ENCODE assay signal across 8 mouse cellular contexts in the genomic region with DNA sequence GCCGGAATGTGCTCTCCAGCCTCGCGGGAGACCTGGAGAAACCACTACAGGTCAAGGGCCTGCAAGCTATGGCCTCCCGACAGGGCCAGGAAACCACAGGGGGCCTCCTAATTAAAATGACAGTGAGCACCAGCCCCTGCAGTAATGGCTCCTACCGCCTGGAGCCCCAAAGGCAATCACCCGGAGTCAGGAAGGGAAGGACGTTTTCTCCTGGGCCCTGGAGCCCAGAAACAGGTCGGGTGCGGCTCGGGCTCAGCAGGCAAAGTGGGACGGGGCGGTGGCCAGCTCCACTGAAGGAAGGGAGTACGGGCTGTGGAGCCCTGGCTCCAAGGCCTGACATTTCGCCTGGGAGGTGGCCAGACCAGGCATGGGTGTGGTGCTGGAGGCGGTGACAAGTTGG. TPM values are rescaled to one million over a fixed set of nuclear protein-coding genes. Genes with fewer than 3 reads are reported as not detected.
DNase-seq lines count a peak whose midpoint lies in the region; ATAC-seq and TF ChIP-seq lines count a peak whose summit lies in the region.

No protein-coding gene starts in this region.

- no peaks in the 10 kb centered on the region for H3K79me2 ChIP-seq in heart, adult 2 months (replicated peaks; ENCODE audit: control insufficient read depth, insufficient read depth, low read length)

- H3K27me3 ChIP-seq in heart, adult 2 months (ENCODE audit: control insufficient read depth, insufficient read depth, low read length), result no peaks in the 10 kb centered on the region
- H3K27me3 ChIP-seq in kidney, embryonic 15.5 days, result peaks cover 5% of the 10 kb centered on the region
- no peaks in the 10 kb centered on the region; the same call in 1 of the 2 replicates for H3K27me3 ChIP-seq in midbrain, embryonic 16.5 days (ENCODE audit: control insufficient read depth, insufficient read depth, low read depth, low read length)

- H3K4me3 ChIP-seq in heart, adult 2 months, result no peak overlapping the region
- H3K4me3 ChIP-seq in kidney, embryonic 15.5 days (replicated peaks), result no peak overlapping the region
- H3K4me3 ChIP-seq in midbrain, embryonic 16.5 days (ENCODE audit: low read depth, low read length), result no peak overlapping the region

- TF ChIP-seq POLR2A in heart, adult 2 months (IDR thresholded peaks at IDR 0.05; ENCODE audit: insufficient read depth, low read depth, low read length), result no peak

- DNase-seq in adrenal gland, adult (ENCODE audit: inconsistent age in 2 of 2, low spot score in 1 of 2), result peak; percentile 23 to 62
- no peak for DNase-seq in adrenal gland, adult 8-10 months
- DNase-seq in 3134 (ENCODE audit: extremely low read depth, insufficient read length, low spot score), result peak; percentile 78
- DNase-seq in heart, adult 2 months, result peak; percentile 60 to 70
- DNase-seq in spleen, adult 18-20 months, result no peak
- no peak for DNase-seq in layer of hippocampus, adult 11-12 months (ENCODE audit: low spot score)

- H3K4me1 ChIP-seq in heart, adult 2 months (ENCODE audit: control insufficient read depth, insufficient read depth, low read length), result peaks cover 4% of the 10 kb centered on the region
- peaks cover 23% of the 10 kb centered on the region for H3K4me1 ChIP-seq in kidney, embryonic 15.5 days
- H3K4me1 ChIP-seq in midbrain, embryonic 16.5 days (ENCODE audit: control insufficient read depth, insufficient read depth, low read length), result peaks cover 2% of the 10 kb centered on the region; the same call in 1 of the 2 replicates

- H3K9me3 ChIP-seq in kidney, embryonic 15.5 days (replicated peaks), result no peaks in the 10 kb centered on the region
- H3K9me3 ChIP-seq in midbrain, embryonic 16.5 days (replicated peaks; ENCODE audit: control insufficient read depth, low read length, poor library complexity, severe bottlenecking), result no peaks in the 10 kb centered on the region

- no peak for TF ChIP-seq EP300 in heart, adult 2 months (IDR thresholded peaks at IDR 0.05; ENCODE audit: insufficient read depth, low read depth, low read length)

- TF ChIP-seq CTCF in heart, adult 2 months (IDR thresholded peaks at IDR 0.05), result peak; percentile 37

- H3K27ac ChIP-seq in heart, adult 2 months, result peak overlapping the region; percentile 80
- peak overlapping the region; percentile 73 for H3K27ac ChIP-seq in kidney, embryonic 15.5 days
- H3K27ac ChIP-seq in midbrain, embryonic 16.5 days (ENCODE audit: low read length), result no peak overlapping the region

- no peaks in the 10 kb centered on the region for H3K36me3 ChIP-seq in heart, adult 2 months (ENCODE audit: control insufficient read depth, insufficient read depth, low read length)
- H3K36me3 ChIP-seq in kidney, embryonic 15.5 days, result no peaks in the 10 kb centered on the region
- H3K36me3 ChIP-seq in midbrain, embryonic 16.5 days (ENCODE audit: control insufficient read depth, insufficient read depth, low read length), result peaks cover 10% of the 10 kb centered on the region

- intact Hi-C loops in heart, adult 2 months (cut with DNase I), result no loop called here

- ATAC-seq in kidney, embryonic 15.5 days (replicated peaks; ENCODE audit: low FRiP score), result peak; percentile 34
- ATAC-seq in midbrain, embryonic 16.5 days, result no peak

- no peak overlapping the region for H3K9ac ChIP-seq in heart, adult 2 months (ENCODE audit: low read depth, low read length)
- H3K9ac ChIP-seq in kidney, embryonic 15.5 days, result no peak overlapping the region
- H3K9ac ChIP-seq in midbrain, embryonic 16.5 days (ENCODE audit: low read depth, low read length), result peak overlapping the region; percentile 28; the same call in 1 of the 2 replicates

- WGBS in heart, adult 2 months, result 42% methylated on average over 15 of the region's 15 CpGs
- WGBS in kidney, embryonic 15.5 days, result 21% methylated on average over 15 of the region's 15 CpGs
- 18% methylated on average over 15 of the region's 15 CpGs for WGBS in midbrain, embryonic 16.5 days

- peak overlapping the region; percentile 24; the same call in 1 of the 2 replicates for H3K4me2 ChIP-seq in kidney, embryonic 15.5 days
- H3K4me2 ChIP-seq in midbrain, embryonic 16.5 days (ENCODE audit: low read length), result no peak overlapping the region

RNA-seq across cellular contexts. Expression of a gene that starts 26.5 kb away (rescaled TPM):
- 1 to 10 TPM in 3 of 4 experiments, under 1 TPM in 1; 0.94 to 2.0 (median 1.4) TPM for total RNA-seq in adrenal gland, adult 8-10 months (2022)
- total RNA-seq in heart, adult 2 months (2021), result 1 to 10 TPM; 3.9 to 4.7 TPM
- polyA plus RNA-seq in heart, adult 2 months (2012; rRNA removed), result 6.0 and 6.5 TPM in 2 replicates
- 3.3 and 4.2 TPM in 2 replicates for polyA plus RNA-seq in kidney, embryonic 15.5 days (2015; fragmentation: Nextera tagmentation; extraction: Ambion mirVana)
- 0.57 and 0.82 TPM in 2 replicates for polyA plus RNA-seq in midbrain, embryonic 16.5 days (2015; fragmentation: Nextera tagmentation; extraction: Ambion mirVana)

RNA-seq across cellular contexts. Expression of a gene that starts 37.6 kb away (rescaled TPM):
- 1 to 10 TPM; 3.3 to 4.4 (median 3.8) TPM for total RNA-seq in adrenal gland, adult 8-10 months (2022)
- 1 to 10 TPM; 2.5 to 3.3 TPM for total RNA-seq in heart, adult 2 months (2021)
- 4.8 and 5.7 TPM in 2 replicates for polyA plus RNA-seq in heart, adult 2 months (2012; rRNA removed)
- 3.1 and 3.7 TPM in 2 replicates for polyA plus RNA-seq in kidney, embryonic 15.5 days (2015; fragmentation: Nextera tagmentation; extraction: Ambion mirVana)
- polyA plus RNA-seq in midbrain, embryonic 16.5 days (2015; fragmentation: Nextera tagmentation; extraction: Ambion mirVana), result 11.8 and 14.1 TPM in 2 replicates

Comparison
In these comparisons a context has a peak if more than half of its experiments do, and no peak if none do; other contexts are left out.
1. DNase-seq: peak in adrenal gland, adult (2 of 2), 3134 (single experiment) and heart, adult 2 months (2 of 2); none in adrenal gland, adult 8-10 months (single experiment), spleen, adult 18-20 months (0 of 2) and layer of hippocampus, adult 11-12 months (single experiment).